Mouse (Mus musculus) CH12.LX (cell line): ENCODE results near the gene Nrf1. TPM values are rescaled to one million over a fixed set of nuclear protein-coding genes. Genes with fewer than 3 reads are reported as not detected.

Source experiments
- DNase-seq: peaks from one replicate; pipeline ENCODE4 v3.0.0-alpha.2; 2013; ENCODE audit errors: extremely low read depth
- H3K27ac ChIP-seq: 2 replicates; pipeline ENCODE4 v1.5.1; 2012; ENCODE audit warnings: low read depth, mild to moderate bottlenecking, control low read depth, moderate library complexity; ENCODE audit not compliant: insufficient read depth
- H3K27me3 ChIP-seq: replicated peaks from 2 replicates; pipeline ENCODE3; 2012; ENCODE audit warnings: inconsistent platforms
- H3K36me3 ChIP-seq, 2 experiments: replicated peaks in 1 of 2; 2 replicates each; pipeline versions ENCODE3 to v1.6.1; 2012; ENCODE audit warnings: inconsistent platforms in 1 of 2, low read length in 1 of 2, mild to moderate bottlenecking in 1 of 2, mixed read lengths in 1 of 2, moderate library complexity in 1 of 2; ENCODE audit not compliant: control insufficient read depth in 1 of 2, insufficient read depth in 1 of 2
- H3K4me1 ChIP-seq, 2 experiments: 2 replicates each; pipeline ENCODE4 v1.6.1; 2012; ENCODE audit warnings: inconsistent platforms in 1 of 2, moderate library complexity in 1 of 2; ENCODE audit not compliant: insufficient read depth in 2 of 2, control insufficient read depth in 1 of 2
- H3K4me2 ChIP-seq: 2 replicates; pipeline ENCODE4 v1.6.1; 2012; ENCODE audit warnings: low read depth, mild to moderate bottlenecking, control low read depth; ENCODE audit not compliant: poor library complexity, insufficient read depth, severe bottlenecking
- H3K4me3 ChIP-seq, 3 experiments: fragments of 150-350 bp in 1 of 3; sonication (generic) in 1 of 3; replicated peaks in 1 of 3; 2 replicates each; pipeline versions ENCODE3 to v1.5.1; 2011 to 2012; ENCODE audit warnings: low read depth in 2 of 3, low read length in 2 of 3, mild to moderate bottlenecking in 2 of 3, moderate library complexity in 2 of 3, control low read depth in 1 of 3, improper control_type of control experiment in 1 of 3, inconsistent platforms in 1 of 3, mixed read lengths in 1 of 3; ENCODE audit not compliant: poor library complexity in 1 of 3
- H3K79me2 ChIP-seq: replicated peaks from 2 replicates; pipeline ENCODE4 v1.6.1; 2012; ENCODE audit warnings: mild to moderate bottlenecking, moderate library complexity; ENCODE audit not compliant: control insufficient read depth, poor library complexity, insufficient read depth, severe bottlenecking; ENCODE audit errors: extremely low read depth
- H3K9ac ChIP-seq: 2 replicates; pipeline ENCODE4 v1.6.1; 2012; ENCODE audit warnings: low read depth, mild to moderate bottlenecking, control low read depth, moderate library complexity; ENCODE audit not compliant: insufficient read depth
- H3K9me3 ChIP-seq: replicated peaks from 2 replicates; pipeline ENCODE3; 2012; ENCODE audit warnings: low read length, inconsistent platforms, mixed read lengths
- BHLHE40 ChIP-seq: IDR thresholded peaks from 2 replicates; pipeline ENCODE4 v1.6.1; 2011; ENCODE audit warnings: mild to moderate bottlenecking, low read depth, low read length, improper control_type of control experiment
- CHD2 ChIP-seq: IDR thresholded peaks from 2 replicates; pipeline ENCODE4 v1.6.1; 2011; ENCODE audit warnings: low read length, improper control_type of control experiment
- CTCF ChIP-seq, 2 experiments: IDR thresholded peaks in 1 of 2; conservative IDR thresholded peaks in 1 of 2; 2 replicates each; pipeline ENCODE4 v1.5.1; 2011 to 2012; ENCODE audit warnings: low read depth in 2 of 2, low read length in 2 of 2, improper control_type of control experiment in 1 of 2, inconsistent platforms in 1 of 2, mild to moderate bottlenecking in 1 of 2, moderate library complexity in 1 of 2
- E2F4 ChIP-seq: IDR thresholded peaks from 2 replicates; pipeline ENCODE4 v1.6.1; 2011; ENCODE audit warnings: low read depth, low read length, improper control_type of control experiment; ENCODE audit not compliant: insufficient replicate concordance
- EP300 ChIP-seq: IDR thresholded peaks from 2 replicates; pipeline ENCODE4 v1.6.1; 2011; ENCODE audit warnings: low read length, improper control_type of control experiment
- ETS1 ChIP-seq: conservative IDR thresholded peaks from 2 replicates; pipeline ENCODE4 v1.6.1; 2012; ENCODE audit warnings: low read depth, mild to moderate bottlenecking, inconsistent platforms, low read length, improper control_type of control experiment, moderate library complexity
- GABPA ChIP-seq: IDR thresholded peaks from 2 replicates; pipeline ENCODE4 v1.6.1; 2012; ENCODE audit warnings: low read depth, low read length, improper control_type of control experiment, inconsistent platforms; ENCODE audit not compliant: insufficient replicate concordance
- JUN ChIP-seq: IDR thresholded peaks from 2 replicates; pipeline ENCODE4 v1.6.1; 2011; ENCODE audit warnings: low read depth, mild to moderate bottlenecking, low read length, improper control_type of control experiment, moderate library complexity; ENCODE audit not compliant: insufficient read depth
- JUND ChIP-seq: conservative IDR thresholded peaks from 2 replicates; pipeline ENCODE4 v1.6.1; 2011; ENCODE audit warnings: low read depth, low read length, improper control_type of control experiment
- MAFK ChIP-seq: IDR thresholded peaks from 2 replicates; pipeline ENCODE4 v1.6.1; 2011; ENCODE audit warnings: low read length, improper control_type of control experiment; ENCODE audit not compliant: insufficient replicate concordance
- MAZ ChIP-seq: IDR thresholded peaks from 2 replicates; pipeline ENCODE4 v1.6.1; 2012; ENCODE audit warnings: low read depth, mild to moderate bottlenecking, inconsistent platforms, low read length, improper control_type of control experiment, moderate library complexity
- MEF2A ChIP-seq: IDR thresholded peaks from 2 replicates; pipeline ENCODE4 v1.6.1; 2014; ENCODE audit warnings: low read depth, mild to moderate bottlenecking, inconsistent platforms, low read length, improper control_type of control experiment, borderline replicate concordance
- MXI1 ChIP-seq: IDR thresholded peaks from 2 replicates; pipeline ENCODE4 v1.6.1; 2011; ENCODE audit warnings: mild to moderate bottlenecking, low read depth, low read length, improper control_type of control experiment
- MYC ChIP-seq: IDR thresholded peaks from 2 replicates; pipeline ENCODE4 v1.6.1; 2011; ENCODE audit warnings: low read depth, mild to moderate bottlenecking, improper control_type of control experiment, low read length
- NELFE ChIP-seq: IDR thresholded peaks from 2 replicates; pipeline ENCODE4 v1.6.1; 2011; ENCODE audit warnings: low read depth, low read length, improper control_type of control experiment
- POLR2AphosphoS2 ChIP-seq: IDR thresholded peaks from 2 replicates; pipeline ENCODE4 v1.6.1; 2011; ENCODE audit warnings: low read depth, low read length, improper control_type of control experiment
- RAD21 ChIP-seq: IDR thresholded peaks from 2 replicates; pipeline ENCODE4 v1.6.1; 2011; ENCODE audit warnings: low read depth, mild to moderate bottlenecking, low read length, improper control_type of control experiment, moderate library complexity
- RCOR1 ChIP-seq: conservative IDR thresholded peaks from 2 replicates; pipeline ENCODE4 v1.6.1; 2012; ENCODE audit warnings: low read depth, mild to moderate bottlenecking, inconsistent platforms, low read length, improper control_type of control experiment
- SIN3A ChIP-seq: IDR thresholded peaks from 2 replicates; pipeline ENCODE4 v1.6.1; 2012; ENCODE audit warnings: low read length, improper control_type of control experiment, inconsistent platforms
- SMC3 ChIP-seq: IDR thresholded peaks from 2 replicates; pipeline ENCODE4 v1.6.1; 2011; ENCODE audit warnings: low read depth, low read length, improper control_type of control experiment
- UBTF ChIP-seq: IDR thresholded peaks from 2 replicates; pipeline ENCODE4 v1.6.1; 2012; ENCODE audit warnings: low read depth, mild to moderate bottlenecking, inconsistent platforms, low read length, improper control_type of control experiment, moderate library complexity
- USF1 ChIP-seq: IDR thresholded peaks from 2 replicates; pipeline ENCODE4 v1.6.1; 2014; ENCODE audit warnings: low read depth, mild to moderate bottlenecking, inconsistent platforms, low read length, improper control_type of control experiment
- ZC3H11A ChIP-seq: IDR thresholded peaks from 2 replicates; pipeline ENCODE4 v1.6.1; 2012; ENCODE audit warnings: low read depth, mild to moderate bottlenecking, inconsistent platforms, low read length, improper control_type of control experiment
- ZKSCAN1 ChIP-seq: IDR thresholded peaks from 2 replicates; pipeline ENCODE4 v1.6.1; 2012; ENCODE audit warnings: low read depth, inconsistent platforms, low read length, improper control_type of control experiment, borderline replicate concordance
- ZMIZ1 ChIP-seq: IDR thresholded peaks from 2 replicates; pipeline ENCODE4 v1.6.1; 2012; ENCODE audit warnings: low read depth, mild to moderate bottlenecking, inconsistent platforms, low read length, improper control_type of control experiment
- ZNF384 ChIP-seq: IDR thresholded peaks from 2 replicates; pipeline ENCODE4 v1.6.1; 2012; ENCODE audit warnings: low read depth, low read length, improper control_type of control experiment, inconsistent platforms
- dilution Hi-C: fragments of 300-500 bp; cut with MboI; formaldehyde crosslinking; loops from 2 replicates; pipeline ENCODE4 v1.14.3; 2020; ENCODE audit warnings: low sequenced_read_pairs; ENCODE audit not compliant: extremely low pct_unique_long_range_greater_than_20kb, extremely low pct_ligation_motif_present
- in situ Hi-C: fragments of 300-500 bp; cut with MboI; formaldehyde crosslinking; loops from 3 replicates; pipeline ENCODE4 v1.14.3; 2019; ENCODE audit warnings: low sequenced_read_pairs, low pct_ligation_motif_present, low pct_unique_long_range_greater_than_20kb, mixed read lengths
- polyA plus RNA-seq: library from polyadenylated mRNA; unstranded; fragments of >175 nt; gene quantifications from 2 replicates; pipeline ENCODE4 v1.2.1, GENCODE M21; 2012; ENCODE audit warnings: low read depth; ENCODE audit not compliant: insufficient read length
- total RNA-seq, 2 experiments: library from RNA; depleted of rRNA; stranded (reverse); fragments of 300-350 nt in 1 of 2; fragments of >200 nt in 1 of 2; gene quantifications; 2 replicates each; pipeline ENCODE4 v1.2.3; 2012 to 2014

The Nrf1 gene
- total and polyA plus RNA-seq, 3 experiments, result 43.6 to 74.6 (median 51.3) TPM

DNA sequence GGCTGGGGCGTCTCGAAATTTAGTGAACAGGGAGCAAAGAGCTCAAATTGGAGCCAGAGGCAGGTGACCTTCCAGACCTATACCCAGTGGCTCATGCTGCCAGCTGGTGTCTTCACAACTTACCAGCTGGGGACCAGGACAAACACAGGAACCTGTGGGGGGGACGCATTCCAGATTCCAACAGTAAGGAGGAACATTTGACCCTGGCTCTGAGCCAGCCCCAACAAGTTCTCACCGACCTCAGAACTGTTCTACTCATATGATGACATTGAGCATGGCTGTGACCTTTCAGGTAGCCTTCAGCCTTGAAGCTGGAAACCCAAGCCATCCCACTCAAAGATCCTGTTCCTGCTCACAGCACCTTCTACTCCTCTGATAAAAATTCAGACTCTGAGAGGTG lies 135.8 kb downstream of the Nrf1 start:
- Histone ChIP-seq H3K4me1 (peaks cover 0 to 11% of the 10 kb centered on the region in 2 experiments; a peak in 2 of 4 replicates), H3K27me3 (peaks cover 18% of the 10 kb centered on the region), H3K79me2 (no peaks in the 10 kb centered on the region), H3K9me3 (peaks cover 8% of the 10 kb centered on the region), H3K9ac (no peak overlapping the region), H3K27ac (no peak overlapping the region), H3K36me3 (no peaks in the 10 kb centered on the region), H3K4me2 (no peak overlapping the region), H3K4me3 (no peak overlapping the region)
- in situ Hi-C loops, result no loop called here
- dilution Hi-C loops, result no loop called here
- DNase-seq, result no peak
- TF ChIP-seq MXI1 (no peak), E2F4 (no peak), ZKSCAN1 (no peak), MAFK (no peak), USF1 (no peak), ZNF384 (no peak), ZC3H11A (no peak), ZMIZ1 (no peak), GABPA (no peak), SIN3A (no peak)

DNA sequence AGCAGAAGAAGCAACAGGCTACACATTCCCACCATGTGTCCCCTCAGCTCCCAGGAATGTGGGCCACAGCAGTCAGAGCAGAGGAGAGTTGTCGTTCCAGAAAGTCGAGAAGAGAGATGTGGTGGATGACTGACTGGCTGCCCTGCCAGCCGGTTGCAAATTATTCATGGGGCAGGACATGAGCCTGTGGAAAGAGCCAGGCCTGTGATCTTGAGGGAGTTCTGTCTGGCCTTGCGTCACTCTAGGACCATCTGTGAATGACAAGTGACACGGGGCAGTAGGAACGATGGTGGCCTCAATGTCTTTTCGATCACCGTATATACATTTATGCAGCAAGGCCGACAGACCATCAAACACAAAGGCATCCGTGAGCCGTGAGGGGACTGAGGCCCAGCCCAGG lies 147.9 kb downstream of the Nrf1 start:
- no peak overlapping the region for H3K4me3 ChIP-seq
- no peak overlapping the region for H3K27ac ChIP-seq
- H3K27me3 ChIP-seq, result no peaks in the 10 kb centered on the region
- H3K36me3 ChIP-seq, result no peaks in the 10 kb centered on the region
- H3K4me1 ChIP-seq, result peaks cover 0 to 13% of the 10 kb centered on the region in 2 experiments; a peak in 1 of 4 replicates
- no peak overlapping the region for H3K9ac ChIP-seq
- H3K4me2 ChIP-seq, result no peak overlapping the region
- TF ChIP-seq SMC3 (no peak), RCOR1 (no peak), EP300 (no peak)
- H3K9me3 ChIP-seq, result no peaks in the 10 kb centered on the region
- H3K79me2 ChIP-seq, result no peaks in the 10 kb centered on the region
- DNase-seq, result no peak
- in situ Hi-C loops (no loop called here), dilution Hi-C loops (no loop called here)

DNA sequence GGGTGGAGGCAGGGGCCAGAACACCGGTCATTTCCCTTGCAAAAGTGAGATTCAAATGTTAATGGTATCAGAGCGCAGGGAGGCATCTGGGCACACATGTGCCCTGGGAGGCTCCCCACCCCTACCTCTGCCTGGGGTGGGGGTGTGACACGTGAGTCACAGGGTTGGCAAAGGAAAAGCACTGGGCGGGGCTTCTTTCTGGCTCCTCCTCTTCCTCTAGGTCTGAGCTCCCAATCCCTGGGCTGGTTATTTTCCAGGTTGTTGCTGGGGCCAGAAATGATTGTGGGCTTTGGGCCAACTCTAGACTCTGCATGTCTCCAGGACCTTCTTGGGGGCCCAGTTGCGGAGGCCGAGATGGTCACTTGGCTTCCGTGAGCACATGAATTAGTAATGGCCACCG lies 148.4 kb downstream of the Nrf1 start:
- no peaks in the 10 kb centered on the region for H3K79me2 ChIP-seq
- H3K27ac ChIP-seq, result no peak overlapping the region
- H3K9ac ChIP-seq, result no peak overlapping the region
- in situ Hi-C loops, result no loop called here
- no peak overlapping the region for H3K4me3 ChIP-seq
- no peak overlapping the region for H3K4me2 ChIP-seq
- DNase-seq, result no peak
- H3K36me3 ChIP-seq, result no peaks in the 10 kb centered on the region
- dilution Hi-C loops, result no loop called here
- no peaks in the 10 kb centered on the region for H3K27me3 ChIP-seq
- H3K4me1 ChIP-seq, result peaks cover 0 to 13% of the 10 kb centered on the region in 2 experiments; a peak in 1 of 4 replicates
- TF ChIP-seq E2F4, result no peak
- no peak for TF ChIP-seq EP300
- no peak for TF ChIP-seq JUN
- no peak for TF ChIP-seq CTCF (conservative IDR thresholded peaks at IDR 0.05 in 1 of 2, IDR thresholded peaks at IDR 0.05 in 1 of 2; ENCODE audit: low read depth in 2 of 2, low read length in 2 of 2)
- TF ChIP-seq MXI1, result no peak
- TF ChIP-seq MAZ, result no peak
- no peak for TF ChIP-seq USF1
- TF ChIP-seq POLR2AphosphoS2, result no peak
- TF ChIP-seq CHD2, result no peak
- no peak for TF ChIP-seq BHLHE40
- no peak for TF ChIP-seq UBTF
- TF ChIP-seq NELFE, result no peak
- no peak for TF ChIP-seq RAD21
- TF ChIP-seq MYC, result no peak
- TF ChIP-seq ETS1, result no peak
- TF ChIP-seq ZC3H11A, result no peak
- no peak for TF ChIP-seq JUND
- no peak for TF ChIP-seq SMC3
- no peak for TF ChIP-seq MEF2A
- H3K9me3 ChIP-seq, result no peaks in the 10 kb centered on the region
